ENCODE assay signal across 8 mouse cellular contexts in the genomic region with DNA sequence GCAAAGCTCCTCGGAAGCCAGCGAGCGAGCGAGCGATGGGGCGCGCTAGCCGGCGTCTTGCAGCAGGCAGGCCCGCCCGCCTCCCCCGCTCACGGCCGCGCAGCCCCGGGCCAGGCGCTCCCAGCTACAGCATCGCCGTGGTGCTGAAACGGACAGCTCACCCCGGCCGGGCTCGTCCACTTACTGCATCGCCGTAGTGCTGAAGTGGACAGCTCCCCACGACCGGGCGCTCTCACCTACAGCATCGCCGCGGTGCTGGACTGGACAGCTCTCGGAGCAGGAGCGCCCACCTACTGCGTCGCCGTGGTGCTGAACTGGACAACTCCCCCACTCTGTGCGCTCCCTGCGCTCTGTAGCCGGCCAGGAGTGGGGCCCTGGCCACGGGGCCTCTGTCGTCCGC. TPM values are rescaled to one million over a fixed set of nuclear protein-coding genes. Genes with fewer than 3 reads are reported as not detected.
DNase-seq lines count a peak whose midpoint lies in the region; ATAC-seq and TF ChIP-seq lines count a peak whose summit lies in the region.

TSS of gene Cacng2 (minus strand) at position 325 of the 400 bp plus-strand sequence.

- peaks cover 14% of the 10 kb centered on the region for H3K4me1 ChIP-seq in forebrain, embryonic 14.5 days (ENCODE audit: control insufficient read depth, insufficient read depth, low read length)
- no peaks in the 10 kb centered on the region for H3K4me1 ChIP-seq in liver, embryonic 15.5 days (replicated peaks)
- peaks cover 12% of the 10 kb centered on the region; the same call in 1 of the 2 replicates for H3K4me1 ChIP-seq in neural tube, embryonic 12.5 days
- H3K4me1 ChIP-seq in testis, adult 2 months (ENCODE audit: control insufficient read depth, insufficient read depth, low read length) = peaks cover 5% of the 10 kb centered on the region

- H3K27ac ChIP-seq in forebrain, embryonic 14.5 days (ENCODE audit: low read depth, low read length) = peak within 1 kb of the TSS; percentile 52; the same call in 1 of the 2 replicates
- no peak within 1 kb of the TSS for H3K27ac ChIP-seq in liver, embryonic 15.5 days (replicated peaks)
- H3K27ac ChIP-seq in neural tube, embryonic 12.5 days = peak within 1 kb of the TSS; percentile 59
- H3K27ac ChIP-seq in testis, adult 2 months (ENCODE audit: control insufficient read depth, insufficient read depth, low read depth, low read length) = no peak within 1 kb of the TSS

- peak; percentile 34 for ATAC-seq in CD4-positive, CD25-positive, alpha-beta regulatory T cell, adult 4 months
- ATAC-seq in cerebellum, adult (ENCODE audit: insufficient number of reproducible peaks, low FRiP score, low TSS enrichment) = peak; percentile 71
- peak; percentile 88 for ATAC-seq in forebrain, embryonic 14.5 days
- ATAC-seq in liver, embryonic 15.5 days (ENCODE audit: insufficient read depth) = peak; percentile 88
- peak; percentile 85 for ATAC-seq in neural tube, embryonic 12.5 days (ENCODE audit: low FRiP score, low read depth)

- peak within 1 kb of the TSS; percentile 58 for H3K4me3 ChIP-seq in forebrain, embryonic 14.5 days (ENCODE audit: low read depth, low read length)
- no peak within 1 kb of the TSS for H3K4me3 ChIP-seq in liver, embryonic 15.5 days (replicated peaks)
- peak within 1 kb of the TSS; percentile 53 for H3K4me3 ChIP-seq in neural tube, embryonic 12.5 days
- peak within 1 kb of the TSS; percentile 23; the same call in 1 of the 2 replicates for H3K4me3 ChIP-seq in testis, adult 2 months (ENCODE audit: control insufficient read depth, low read depth, low read length)

- no peak for TF ChIP-seq POLR2A in testis, adult 2 months (IDR thresholded peaks at IDR 0.05; ENCODE audit: control insufficient read depth, low read depth, low read length)

- no peaks in the 10 kb centered on the region for H3K36me3 ChIP-seq in forebrain, embryonic 14.5 days (ENCODE audit: control insufficient read depth, insufficient read depth, low read length)
- no peaks in the 10 kb centered on the region for H3K36me3 ChIP-seq in liver, embryonic 15.5 days (replicated peaks)
- H3K36me3 ChIP-seq in neural tube, embryonic 12.5 days = no peaks in the 10 kb centered on the region
- H3K36me3 ChIP-seq in testis, adult 2 months (ENCODE audit: control insufficient read depth, insufficient read depth, low read length) = no peaks in the 10 kb centered on the region

- 0% methylated on average over 38 of the region's 42 CpGs for WGBS in forebrain, embryonic 14.5 days
- WGBS in liver, embryonic 15.5 days (ENCODE audit: insufficient replicate concordance) = 1% methylated on average over 42 of the region's 42 CpGs
- WGBS in neural tube, embryonic 12.5 days = under 1% methylated on average over 42 of the region's 42 CpGs

- intact Hi-C loops in heart, postnatal 10 days (cut with DNase I) = loop anchor here (2.0 to 5.0 kb wide), 2 partner anchors 53 to 187 kb away; no protein-coding TSS in a partner anchor

- H3K4me2 ChIP-seq in forebrain, embryonic 14.5 days (ENCODE audit: low read length) = peak within 1 kb of the TSS; percentile 68
- no peak within 1 kb of the TSS; the same call in 1 of the 2 replicates for H3K4me2 ChIP-seq in liver, embryonic 15.5 days
- peak within 1 kb of the TSS; percentile 63 for H3K4me2 ChIP-seq in neural tube, embryonic 12.5 days (replicated peaks)

- H3K9me3 ChIP-seq in forebrain, embryonic 14.5 days (replicated peaks; ENCODE audit: control insufficient read depth, low read length) = no peaks in the 10 kb centered on the region
- H3K9me3 ChIP-seq in liver, embryonic 15.5 days (replicated peaks) = no peaks in the 10 kb centered on the region
- H3K9me3 ChIP-seq in neural tube, embryonic 12.5 days = no peaks in the 10 kb centered on the region

- TF ChIP-seq CTCF in testis, adult 2 months (IDR thresholded peaks at IDR 0.05; ENCODE audit: control insufficient read depth, insufficient read depth, insufficient replicate concordance, low read depth, low read length) = no peak

- peak within 1 kb of the TSS; percentile 79 for H3K9ac ChIP-seq in forebrain, embryonic 14.5 days (ENCODE audit: low read length)
- no peak within 1 kb of the TSS for H3K9ac ChIP-seq in liver, embryonic 15.5 days
- H3K9ac ChIP-seq in neural tube, embryonic 12.5 days = peak within 1 kb of the TSS; percentile 70

- peak; percentile 88 for DNase-seq in forebrain, embryonic 14.5 days (ENCODE audit: low spot score)
- DNase-seq in heart, postnatal 10 days = peak; percentile 99
- peak; percentile 100 for DNase-seq in kidney, postnatal 4 days

- H3K27me3 ChIP-seq in forebrain, embryonic 14.5 days (replicated peaks; ENCODE audit: control insufficient read depth, insufficient read depth, low read length) = peaks cover 4% of the 10 kb centered on the region; the same call in 1 of the 2 replicates
- H3K27me3 ChIP-seq in liver, embryonic 15.5 days = peaks cover 22% of the 10 kb centered on the region
- peaks cover 13% of the 10 kb centered on the region for H3K27me3 ChIP-seq in neural tube, embryonic 12.5 days (replicated peaks)
- no peaks in the 10 kb centered on the region for H3K27me3 ChIP-seq in testis, adult 2 months (ENCODE audit: control insufficient read depth, insufficient read depth, low read length)

RNA-seq across cellular contexts. Expression of gene Cacng2, which starts in this region (rescaled TPM):
- not detected for polyA plus RNA-seq in CD4-positive, CD25-positive, alpha-beta regulatory T cell, adult 4 months (2017; shearing (Covaris generic))
- polyA plus RNA-seq in forebrain, embryonic 14.5 days (2014; fragmentation: Nextera tagmentation; extraction: Ambion mirVana) = 4.7 and 7.0 TPM in 2 replicates
- total RNA-seq in heart, postnatal 10 days (2021) = not detected
- not detected in 2 replicates for polyA plus RNA-seq in liver, embryonic 15.5 days (2015; fragmentation: Nextera tagmentation; extraction: Ambion mirVana)
- polyA plus RNA-seq in neural tube, embryonic 12.5 days (2016; fragmentation: Nextera tagmentation; extraction: Ambion mirVana) = 4.1 and 5.7 TPM in 2 replicates
- polyA plus RNA-seq in testis, adult 2 months (2012; rRNA removed) = 0.02 TPM in 1 of 2 replicates, not detected in the other

Comparison
In these comparisons a context has a peak if more than half of its experiments do, and no peak if none do; other contexts are left out.
1. Peak in ATAC-seq in CD4-positive, CD25-positive, alpha-beta regulatory T cell, adult 4 months; RNA of the gene not detected or under 1 TPM.
2. Peak in DNase-seq in heart, postnatal 10 days; RNA of the gene not detected or under 1 TPM.
3. Peak in ATAC-seq in liver, embryonic 15.5 days; RNA of the gene not detected or under 1 TPM.
4. ATAC-seq: peak in every context shown above with its lines; median percentile 88 in forebrain, embryonic 14.5 days; 88 in liver, embryonic 15.5 days; 85 in neural tube, embryonic 12.5 days; 71 in cerebellum, adult; 34 in CD4-positive, CD25-positive, alpha-beta regulatory T cell, adult 4 months.
5. H3K27ac ChIP-seq: peak in forebrain, embryonic 14.5 days (single experiment) and neural tube, embryonic 12.5 days (single experiment); none in liver, embryonic 15.5 days (single experiment) and testis, adult 2 months (single experiment).
6. Peak in every context shown above with its lines, with median percentiles within 50 percentile points of each other: DNase-seq.